Mouse (Mus musculus) CH12.LX (cell line): ENCODE measurements around the gene Disp2. TPM values are rescaled to one million over a fixed set of nuclear protein-coding genes. Genes with fewer than 3 reads are reported as not detected.

Source experiments
- DNase-seq: peaks from one replicate; pipeline ENCODE4 v3.0.0-alpha.2; 2013; ENCODE audit errors: extremely low read depth
- H3K27ac ChIP-seq: 2 replicates; pipeline ENCODE4 v1.5.1; 2012; ENCODE audit warnings: low read depth, mild to moderate bottlenecking, control low read depth, moderate library complexity; ENCODE audit not compliant: insufficient read depth
- H3K27me3 ChIP-seq: replicated peaks from 2 replicates; pipeline ENCODE3; 2012; ENCODE audit warnings: inconsistent platforms
- H3K36me3 ChIP-seq, 2 experiments: replicated peaks in 1 of 2; 2 replicates each; pipeline versions ENCODE3 to v1.6.1; 2012; ENCODE audit warnings: inconsistent platforms in 1 of 2, low read length in 1 of 2, mild to moderate bottlenecking in 1 of 2, mixed read lengths in 1 of 2, moderate library complexity in 1 of 2; ENCODE audit not compliant: control insufficient read depth in 1 of 2, insufficient read depth in 1 of 2
- H3K4me1 ChIP-seq, 2 experiments: 2 replicates each; pipeline ENCODE4 v1.6.1; 2012; ENCODE audit warnings: inconsistent platforms in 1 of 2, moderate library complexity in 1 of 2; ENCODE audit not compliant: insufficient read depth in 2 of 2, control insufficient read depth in 1 of 2
- H3K4me2 ChIP-seq: 2 replicates; pipeline ENCODE4 v1.6.1; 2012; ENCODE audit warnings: low read depth, mild to moderate bottlenecking, control low read depth; ENCODE audit not compliant: poor library complexity, insufficient read depth, severe bottlenecking
- H3K4me3 ChIP-seq, 3 experiments: fragments of 150-350 bp in 1 of 3; sonication (generic) in 1 of 3; replicated peaks in 1 of 3; 2 replicates each; pipeline versions ENCODE3 to v1.5.1; 2011 to 2012; ENCODE audit warnings: low read depth in 2 of 3, low read length in 2 of 3, mild to moderate bottlenecking in 2 of 3, moderate library complexity in 2 of 3, control low read depth in 1 of 3, improper control_type of control experiment in 1 of 3, inconsistent platforms in 1 of 3, mixed read lengths in 1 of 3; ENCODE audit not compliant: poor library complexity in 1 of 3
- H3K79me2 ChIP-seq: replicated peaks from 2 replicates; pipeline ENCODE4 v1.6.1; 2012; ENCODE audit warnings: mild to moderate bottlenecking, moderate library complexity; ENCODE audit not compliant: control insufficient read depth, poor library complexity, insufficient read depth, severe bottlenecking; ENCODE audit errors: extremely low read depth
- H3K9ac ChIP-seq: 2 replicates; pipeline ENCODE4 v1.6.1; 2012; ENCODE audit warnings: low read depth, mild to moderate bottlenecking, control low read depth, moderate library complexity; ENCODE audit not compliant: insufficient read depth
- H3K9me3 ChIP-seq: replicated peaks from 2 replicates; pipeline ENCODE3; 2012; ENCODE audit warnings: low read length, inconsistent platforms, mixed read lengths
- BHLHE40 ChIP-seq: IDR thresholded peaks from 2 replicates; pipeline ENCODE4 v1.6.1; 2011; ENCODE audit warnings: mild to moderate bottlenecking, low read depth, low read length, improper control_type of control experiment
- CTCF ChIP-seq, 2 experiments: IDR thresholded peaks in 1 of 2; conservative IDR thresholded peaks in 1 of 2; 2 replicates each; pipeline ENCODE4 v1.5.1; 2011 to 2012; ENCODE audit warnings: low read depth in 2 of 2, low read length in 2 of 2, improper control_type of control experiment in 1 of 2, inconsistent platforms in 1 of 2, mild to moderate bottlenecking in 1 of 2, moderate library complexity in 1 of 2
- E2F4 ChIP-seq: IDR thresholded peaks from 2 replicates; pipeline ENCODE4 v1.6.1; 2011; ENCODE audit warnings: low read depth, low read length, improper control_type of control experiment; ENCODE audit not compliant: insufficient replicate concordance
- EP300 ChIP-seq: IDR thresholded peaks from 2 replicates; pipeline ENCODE4 v1.6.1; 2011; ENCODE audit warnings: low read length, improper control_type of control experiment
- ETS1 ChIP-seq: conservative IDR thresholded peaks from 2 replicates; pipeline ENCODE4 v1.6.1; 2012; ENCODE audit warnings: low read depth, mild to moderate bottlenecking, inconsistent platforms, low read length, improper control_type of control experiment, moderate library complexity
- IRF4 ChIP-seq: IDR thresholded peaks from 2 replicates; pipeline ENCODE4 v1.6.1; 2014; ENCODE audit warnings: low read depth, mild to moderate bottlenecking, inconsistent platforms, low read length, improper control_type of control experiment
- JUN ChIP-seq: IDR thresholded peaks from 2 replicates; pipeline ENCODE4 v1.6.1; 2011; ENCODE audit warnings: low read depth, mild to moderate bottlenecking, low read length, improper control_type of control experiment, moderate library complexity; ENCODE audit not compliant: insufficient read depth
- JUND ChIP-seq: conservative IDR thresholded peaks from 2 replicates; pipeline ENCODE4 v1.6.1; 2011; ENCODE audit warnings: low read depth, low read length, improper control_type of control experiment
- KAT2A ChIP-seq: IDR thresholded peaks from 2 replicates; pipeline ENCODE4 v1.6.1; 2012; ENCODE audit warnings: low read length, improper control_type of control experiment, inconsistent platforms; ENCODE audit not compliant: insufficient replicate concordance
- MAX ChIP-seq: IDR thresholded peaks from 2 replicates; pipeline ENCODE4 v1.6.1; 2011; ENCODE audit warnings: low read length, improper control_type of control experiment
- MAZ ChIP-seq: IDR thresholded peaks from 2 replicates; pipeline ENCODE4 v1.6.1; 2012; ENCODE audit warnings: low read depth, mild to moderate bottlenecking, inconsistent platforms, low read length, improper control_type of control experiment, moderate library complexity
- MXI1 ChIP-seq: IDR thresholded peaks from 2 replicates; pipeline ENCODE4 v1.6.1; 2011; ENCODE audit warnings: mild to moderate bottlenecking, low read depth, low read length, improper control_type of control experiment
- NELFE ChIP-seq: IDR thresholded peaks from 2 replicates; pipeline ENCODE4 v1.6.1; 2011; ENCODE audit warnings: low read depth, low read length, improper control_type of control experiment
- NRF1 ChIP-seq: IDR thresholded peaks from 2 replicates; pipeline ENCODE4 v1.6.1; 2014; ENCODE audit warnings: low read depth, mild to moderate bottlenecking, inconsistent platforms, low read length, improper control_type of control experiment, moderate library complexity
- RAD21 ChIP-seq: IDR thresholded peaks from 2 replicates; pipeline ENCODE4 v1.6.1; 2011; ENCODE audit warnings: low read depth, mild to moderate bottlenecking, low read length, improper control_type of control experiment, moderate library complexity
- SIN3A ChIP-seq: IDR thresholded peaks from 2 replicates; pipeline ENCODE4 v1.6.1; 2012; ENCODE audit warnings: low read length, improper control_type of control experiment, inconsistent platforms
- SMC3 ChIP-seq: IDR thresholded peaks from 2 replicates; pipeline ENCODE4 v1.6.1; 2011; ENCODE audit warnings: low read depth, low read length, improper control_type of control experiment
- TBP ChIP-seq: conservative IDR thresholded peaks from 2 replicates; pipeline ENCODE4 v1.6.1; 2011; ENCODE audit warnings: low read depth, low read length, improper control_type of control experiment
- TCF12 ChIP-seq: IDR thresholded peaks from 2 replicates; pipeline ENCODE4 v1.6.1; 2014; ENCODE audit warnings: low read depth, mild to moderate bottlenecking, inconsistent platforms, low read length, improper control_type of control experiment
- UBTF ChIP-seq: IDR thresholded peaks from 2 replicates; pipeline ENCODE4 v1.6.1; 2012; ENCODE audit warnings: low read depth, mild to moderate bottlenecking, inconsistent platforms, low read length, improper control_type of control experiment, moderate library complexity
- USF1 ChIP-seq: IDR thresholded peaks from 2 replicates; pipeline ENCODE4 v1.6.1; 2014; ENCODE audit warnings: low read depth, mild to moderate bottlenecking, inconsistent platforms, low read length, improper control_type of control experiment
- ZC3H11A ChIP-seq: IDR thresholded peaks from 2 replicates; pipeline ENCODE4 v1.6.1; 2012; ENCODE audit warnings: low read depth, mild to moderate bottlenecking, inconsistent platforms, low read length, improper control_type of control experiment
- ZKSCAN1 ChIP-seq: IDR thresholded peaks from 2 replicates; pipeline ENCODE4 v1.6.1; 2012; ENCODE audit warnings: low read depth, inconsistent platforms, low read length, improper control_type of control experiment, borderline replicate concordance
- ZNF384 ChIP-seq: IDR thresholded peaks from 2 replicates; pipeline ENCODE4 v1.6.1; 2012; ENCODE audit warnings: low read depth, low read length, improper control_type of control experiment, inconsistent platforms
- dilution Hi-C: fragments of 300-500 bp; cut with MboI; formaldehyde crosslinking; loops from 2 replicates; pipeline ENCODE4 v1.14.3; 2020; ENCODE audit warnings: low sequenced_read_pairs; ENCODE audit not compliant: extremely low pct_unique_long_range_greater_than_20kb, extremely low pct_ligation_motif_present
- in situ Hi-C: fragments of 300-500 bp; cut with MboI; formaldehyde crosslinking; loops from 3 replicates; pipeline ENCODE4 v1.14.3; 2019; ENCODE audit warnings: low sequenced_read_pairs, low pct_ligation_motif_present, low pct_unique_long_range_greater_than_20kb, mixed read lengths
- polyA plus RNA-seq: library from polyadenylated mRNA; unstranded; fragments of >175 nt; gene quantifications from 2 replicates; pipeline ENCODE4 v1.2.1, GENCODE M21; 2012; ENCODE audit warnings: low read depth; ENCODE audit not compliant: insufficient read length
- total RNA-seq, 2 experiments: library from RNA; depleted of rRNA; stranded (reverse); fragments of 300-350 nt in 1 of 2; fragments of >200 nt in 1 of 2; gene quantifications; 2 replicates each; pipeline ENCODE4 v1.2.3; 2012 to 2014

Disp2 gene
- total and polyA plus RNA-seq, 3 experiments: not detected

DNA sequence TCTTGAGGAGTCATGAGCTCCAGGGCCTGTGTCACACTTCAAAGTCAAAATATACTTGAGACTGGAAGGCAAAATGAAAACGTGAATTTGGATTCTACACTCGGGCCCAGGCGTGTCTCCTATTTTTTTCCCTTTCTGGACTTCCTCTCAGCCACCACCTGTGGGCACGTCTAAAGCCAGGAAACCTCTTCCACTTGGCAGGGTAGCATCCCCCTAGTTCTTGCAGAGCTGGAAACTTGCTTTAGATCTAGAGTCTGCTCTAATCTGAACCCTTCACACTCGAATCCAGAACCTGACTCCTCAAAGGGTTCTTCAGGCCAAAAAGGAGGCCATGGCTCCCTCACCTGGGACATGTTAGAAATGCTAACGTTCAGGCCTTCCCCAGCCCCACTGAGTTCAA lies 24.1 kb upstream of the Disp2 start:
- peaks cover 0 to 4% of the 10 kb centered on the region in 2 experiments for H3K36me3 ChIP-seq
- no peak overlapping the region for H3K27ac ChIP-seq
- H3K9me3 ChIP-seq: no peaks in the 10 kb centered on the region
- no peak for DNase-seq
- H3K4me3 ChIP-seq: no peak overlapping the region
- in situ Hi-C loops (loop anchor here (25.0 kb wide), 1 partner anchor 432 kb away; no protein-coding TSS in a partner anchor), dilution Hi-C loops (no loop called here)
- no peaks in the 10 kb centered on the region for H3K79me2 ChIP-seq
- TF ChIP-seq ETS1 (no peak), TCF12 (no peak), CTCF (conservative IDR thresholded peaks at IDR 0.05 in 1 of 2, IDR thresholded peaks at IDR 0.05 in 1 of 2; ENCODE audit: low read depth in 2 of 2, low read length in 2 of 2) (peak in 1 of 2 experiments; percentile 40; a peak in 2 of 4 replicates), JUND (no peak), RAD21 (peak; percentile 26), MXI1 (no peak), KAT2A (no peak)
- H3K4me1 ChIP-seq: peaks cover 7 to 20% of the 10 kb centered on the region in 2 experiments
- H3K9ac ChIP-seq: no peak overlapping the region
- H3K27me3 ChIP-seq: peaks cover 13% of the 10 kb centered on the region
- H3K4me2 ChIP-seq: no peak overlapping the region

DNA sequence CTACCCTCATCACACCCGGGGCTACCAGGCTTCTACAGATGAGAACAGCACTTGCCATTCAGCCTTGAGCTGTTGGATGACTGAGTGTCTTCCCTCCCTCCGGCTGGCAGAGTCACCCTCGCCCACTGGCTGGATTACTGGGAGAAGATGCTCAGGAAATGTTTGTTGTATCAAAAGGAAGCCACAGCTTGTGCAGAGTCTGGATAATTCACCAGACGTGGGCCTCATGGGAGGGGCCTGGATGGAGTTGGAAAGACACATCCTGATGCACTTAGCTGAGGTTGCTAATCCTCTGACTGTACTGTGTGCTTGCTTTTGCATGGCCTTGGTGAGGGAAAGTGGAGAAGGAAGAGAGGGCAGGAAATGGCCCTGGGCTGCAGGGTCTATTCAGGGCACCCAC lies 23.4 kb upstream of the Disp2 start:
- in situ Hi-C loops: loop anchor here (25.0 kb wide), 1 partner anchor 431 kb away; no protein-coding TSS in a partner anchor
- no peak overlapping the region for H3K9ac ChIP-seq
- no peak overlapping the region for H3K4me3 ChIP-seq
- DNase-seq: no peak
- dilution Hi-C loops: no loop called here
- H3K36me3 ChIP-seq: no peaks in the 10 kb centered on the region
- peaks cover 15% of the 10 kb centered on the region for H3K27me3 ChIP-seq
- no peak overlapping the region for H3K4me2 ChIP-seq
- H3K9me3 ChIP-seq: no peaks in the 10 kb centered on the region
- no peaks in the 10 kb centered on the region for H3K79me2 ChIP-seq
- H3K4me1 ChIP-seq: peaks cover 5 to 14% of the 10 kb centered on the region in 2 experiments
- H3K27ac ChIP-seq: no peak overlapping the region
- no peak for TF ChIP-seq SIN3A
- TF ChIP-seq E2F4: no peak
- TF ChIP-seq ZKSCAN1: no peak
- TF ChIP-seq BHLHE40: no peak
- no peak for TF ChIP-seq ZNF384
- no peak for TF ChIP-seq JUND
- no peak for TF ChIP-seq SMC3

DNA sequence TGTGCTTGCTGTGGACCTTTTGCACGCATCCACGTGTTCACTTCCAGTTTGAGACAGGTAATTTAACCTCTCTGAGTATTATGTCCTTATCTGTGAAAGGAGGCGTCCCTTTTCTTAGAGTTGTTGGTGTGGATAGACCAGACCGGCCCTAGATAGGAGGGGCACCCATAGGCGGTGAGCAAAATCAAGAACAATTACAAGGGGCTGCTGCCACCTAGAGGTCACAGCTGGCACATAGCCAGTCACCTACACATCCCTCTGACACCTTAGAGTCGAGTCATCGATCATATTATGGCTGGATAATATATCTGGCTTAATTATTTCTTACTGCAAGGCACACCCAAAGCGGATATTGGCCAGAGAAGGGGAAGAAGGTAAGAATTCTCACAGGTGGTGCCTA lies 19.7 kb upstream of the Disp2 start:
- H3K36me3 ChIP-seq: no peaks in the 10 kb centered on the region
- DNase-seq: peak; percentile 83
- no peak overlapping the region for H3K27ac ChIP-seq
- peaks cover 15% of the 10 kb centered on the region for H3K27me3 ChIP-seq
- H3K4me2 ChIP-seq: peak overlapping the region; percentile 90
- no peaks in the 10 kb centered on the region for H3K79me2 ChIP-seq
- peaks cover 9 to 26% of the 10 kb centered on the region in 2 experiments for H3K4me1 ChIP-seq
- in situ Hi-C loops (loop anchor here (10.0 to 25.0 kb wide), 2 partner anchors 215 to 427 kb away; no protein-coding TSS in a partner anchor), dilution Hi-C loops (no loop called here)
- H3K4me3 ChIP-seq: peak overlapping the region in 1 of 3 experiments; percentile 9
- H3K9me3 ChIP-seq: no peaks in the 10 kb centered on the region
- no peak overlapping the region; the same call in 1 of the 2 replicates for H3K9ac ChIP-seq
- TF ChIP-seq EP300: no peak
- TF ChIP-seq NRF1: no peak
- no peak for TF ChIP-seq ZNF384
- no peak for TF ChIP-seq ZKSCAN1
- TF ChIP-seq SMC3: peak; percentile 82
- no peak for TF ChIP-seq NELFE
- TF ChIP-seq TCF12: no peak
- no peak for TF ChIP-seq ZC3H11A
- TF ChIP-seq TBP: no peak
- no peak; the same call in 1 of the 2 replicates for TF ChIP-seq IRF4
- no peak for TF ChIP-seq SIN3A
- TF ChIP-seq UBTF: 0 out of 2 replicates have a peak, but pooled peaks have one; percentile 23
- peak; percentile 58; the same call in 1 of the 2 replicates for TF ChIP-seq MAZ
- TF ChIP-seq JUN: no peak
- peak; percentile 97 for TF ChIP-seq RAD21
- TF ChIP-seq MAX: peak; percentile 74; the same call in 1 of the 2 replicates
- TF ChIP-seq CTCF (conservative IDR thresholded peaks at IDR 0.05 in 1 of 2, IDR thresholded peaks at IDR 0.05 in 1 of 2; ENCODE audit: low read depth in 2 of 2, low read length in 2 of 2): peak; percentile 82 to 97
- TF ChIP-seq USF1: no peak
